Mouse (Mus musculus) lung, postnatal 0 days (tissue): ENCODE results near the gene Pglyrp1. TPM values are rescaled to one million over a fixed set of nuclear protein-coding genes. Genes with fewer than 3 reads are reported as not detected.

Source experiments
- ATAC-seq: fragments of 200-750 bp; cut with Nextera tagmentation; 2 replicates; pipeline ENCODE4 v1.8.0; 2017; ENCODE audit warnings: moderate library complexity
- DNase-seq: peaks from one replicate; pipeline ENCODE4 v3.0.0-alpha.2; 2016; ENCODE audit warnings: low spot score
- H3K27ac ChIP-seq: fragments of 300-500 bp; sonication (generic); 2 replicates; pipeline ENCODE4 v1.5.1; 2014; ENCODE audit warnings: antibody characterized with exemption, mild to moderate bottlenecking, low read length, mixed read lengths
- H3K27me3 ChIP-seq: fragments of 300-500 bp; sonication (generic); replicated peaks from 2 replicates; pipeline ENCODE4 v1.6.1; 2014; ENCODE audit warnings: low read length, mixed read lengths; ENCODE audit not compliant: insufficient read depth
- H3K36me3 ChIP-seq: fragments of 300-500 bp; sonication (generic); 2 replicates; pipeline ENCODE4 v1.6.1; 2014; ENCODE audit warnings: low read length, mixed read lengths; ENCODE audit not compliant: insufficient read depth
- H3K4me1 ChIP-seq: fragments of 300-500 bp; sonication (generic); 2 replicates; pipeline ENCODE4 v1.6.1; 2014; ENCODE audit warnings: antibody characterized with exemption, low read depth, low read length, mixed read lengths; ENCODE audit not compliant: insufficient read depth
- H3K4me2 ChIP-seq: fragments of 300-500 bp; sonication (generic); replicated peaks from 2 replicates; pipeline ENCODE4 v1.6.1; 2014; ENCODE audit warnings: low read depth, mild to moderate bottlenecking, low read length, moderate library complexity, mixed read lengths
- H3K4me3 ChIP-seq: fragments of 300-500 bp; sonication (generic); 2 replicates; pipeline ENCODE4 v1.5.1; 2014; ENCODE audit warnings: low read depth, low read length
- H3K9ac ChIP-seq: fragments of 300-500 bp; sonication (generic); replicated peaks from 2 replicates; pipeline ENCODE4 v1.6.1; 2014; ENCODE audit warnings: low read depth, mild to moderate bottlenecking
- H3K9me3 ChIP-seq: fragments of 300-500 bp; sonication (generic); 2 replicates; pipeline ENCODE4 v1.6.1; 2016; ENCODE audit warnings: low read length, mixed read lengths
- CTCF ChIP-seq: IDR thresholded peaks from 2 replicates; pipeline ENCODE4 v1.5.1; 2016; ENCODE audit warnings: antibody characterized with exemption, mild to moderate bottlenecking
- EP300 ChIP-seq: IDR thresholded peaks from 2 replicates; pipeline ENCODE4 v1.6.1; 2016; ENCODE audit warnings: antibody characterized with exemption, mild to moderate bottlenecking, control low read depth
- WGBS: fragments of 180-500 bp; shearing (Covaris S2); extraction: QIAGEN DNeasy Blood & Tissue Kit; methylation state at CpG from one replicate; pipeline ENCODE4 v1.1.7; 2014; 5-methylcytosine and 5-hydroxymethylcytosine counted together
- polyA plus RNA-seq: library from polyadenylated mRNA; unstranded; fragments of >200 nt; fragmentation: Nextera tagmentation; extraction: Ambion mirVana; gene quantifications from 2 replicates; pipeline ENCODE4 v1.2.1, GENCODE M21; 2015

Pglyrp1 gene
- polyA plus RNA-seq, 1 experiment from 2014 or later, result 51.1 TPM

DNA sequence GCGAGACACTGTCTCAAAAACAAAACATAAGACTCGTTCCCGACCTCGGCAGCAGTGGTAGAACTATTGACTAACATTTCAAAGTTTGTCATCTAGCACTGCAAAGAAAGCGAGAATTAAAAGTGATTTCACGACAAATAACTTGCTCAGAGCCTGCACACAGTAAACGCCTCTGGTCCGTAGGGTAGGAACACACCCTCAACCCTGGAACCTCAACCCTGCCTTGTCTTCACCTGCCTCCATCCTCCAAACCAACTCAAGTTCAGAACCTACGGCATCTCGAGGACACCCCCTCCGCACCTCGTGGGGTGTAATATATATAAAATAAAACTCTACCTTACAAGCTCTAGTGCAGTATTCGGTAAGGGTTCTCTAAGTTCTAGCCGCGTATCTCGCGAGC, 38.7 kb downstream of the Pglyrp1 start:
- Histone ChIP-seq H3K9me3 (no peaks in the 10 kb centered on the region), H3K27ac (no peak overlapping the region), H3K4me2 (peak overlapping the region; percentile 67), H3K27me3 (no peaks in the 10 kb centered on the region), H3K36me3 (no peaks in the 10 kb centered on the region; the same call in 1 of the 2 replicates), H3K4me3 (peak overlapping the region; percentile 66), H3K9ac (peak overlapping the region; percentile 56), H3K4me1 (peaks cover 6% of the 10 kb centered on the region; the same call in 1 of the 2 replicates)
- ATAC-seq (peak; percentile 14; the same call in 1 of the 2 replicates), DNase-seq (no peak)
- 5% methylated on average over 17 of the region's 17 CpGs for WGBS
- no peak for TF ChIP-seq CTCF
- no peak for TF ChIP-seq EP300

DNA sequence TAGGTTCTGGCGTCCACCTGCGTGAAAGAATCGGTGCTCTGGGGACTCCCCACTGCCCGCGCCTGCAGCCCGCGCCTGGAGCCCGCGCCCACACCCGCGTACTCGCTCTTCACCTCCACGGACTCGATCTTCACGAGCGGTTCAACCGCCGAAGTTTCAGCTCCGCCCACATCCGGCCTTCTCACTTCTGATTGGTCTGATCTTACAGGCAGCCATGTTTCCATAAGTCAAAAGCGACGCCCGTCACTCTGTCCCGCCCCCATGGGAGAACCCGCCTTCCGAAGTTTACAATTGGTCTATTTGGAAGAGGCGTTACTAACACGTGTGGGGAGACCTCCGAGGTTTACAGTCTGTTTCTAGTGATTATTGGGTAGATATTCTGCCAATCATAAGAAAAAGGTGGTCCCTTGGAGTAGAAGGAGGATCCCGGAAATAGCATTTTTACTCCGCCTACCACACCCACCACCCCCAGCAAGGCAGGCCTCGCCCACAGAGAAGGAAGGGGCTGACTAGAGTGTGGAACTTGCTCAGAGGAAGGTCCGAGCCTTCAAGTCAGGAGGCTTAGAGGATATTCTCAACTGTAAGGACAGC, 39.2 kb downstream of the Pglyrp1 start, which contains the start of gene Ccdc61:
Gene Ccdc61 (minus strand): TSS at position 175 of the 591 bp plus-strand sequence.
- Histone ChIP-seq H3K27ac (no peak within 1 kb of the TSS), H3K4me3 (peak within 1 kb of the TSS; percentile 66)

DNA sequence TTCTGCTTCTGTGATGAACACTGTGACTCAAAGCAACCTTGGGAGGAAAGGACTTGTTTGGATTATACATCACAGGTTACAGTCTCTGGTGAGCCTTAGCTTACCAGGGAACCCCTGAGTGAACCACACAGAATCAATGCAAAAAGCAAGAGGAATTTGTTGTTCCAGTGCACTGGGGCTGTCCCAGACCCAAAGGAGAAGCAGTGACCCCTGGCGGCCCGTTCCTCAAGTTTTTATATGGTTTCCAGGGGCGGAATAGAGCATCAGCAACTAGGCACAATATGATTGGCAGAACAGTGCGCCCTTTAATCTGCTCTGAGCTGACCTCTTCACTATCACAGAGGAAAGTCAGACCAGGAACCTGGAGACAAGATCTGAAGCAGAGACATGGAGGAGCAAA, 45.1 kb downstream of the Pglyrp1 start:
- Histone ChIP-seq H3K4me3 (no peak overlapping the region), H3K4me2 (no peak overlapping the region), H3K36me3 (no peaks in the 10 kb centered on the region), H3K4me1 (no peaks in the 10 kb centered on the region), H3K27ac (no peak overlapping the region), H3K9ac (no peak overlapping the region), H3K27me3 (no peaks in the 10 kb centered on the region), H3K9me3 (no peaks in the 10 kb centered on the region)
- DNase-seq (no peak), ATAC-seq (no peak)
- 69% methylated on average over 4 of the region's 4 CpGs for WGBS
- TF ChIP-seq CTCF (peak; percentile 19; the same call in 1 of the 2 replicates), EP300 (no peak)

More for the DNA sequence above, 39.2 kb downstream of the Pglyrp1 start, which contains the start of gene Ccdc61:
- ATAC-seq (peak; percentile 100), DNase-seq (peak; percentile 99)
- H3K27me3 ChIP-seq, result no peaks in the 10 kb centered on the region
- H3K36me3 ChIP-seq, result no peaks in the 10 kb centered on the region; the same call in 1 of the 2 replicates
- TF ChIP-seq CTCF (no peak), EP300 (peak; percentile 68)
- H3K4me1 ChIP-seq, result peaks cover 6% of the 10 kb centered on the region; the same call in 1 of the 2 replicates
- H3K4me2 ChIP-seq, result peak within 1 kb of the TSS; percentile 67
- H3K9me3 ChIP-seq, result no peaks in the 10 kb centered on the region
- WGBS, result 1% methylated on average over 33 of the region's 33 CpGs
- peak within 1 kb of the TSS; percentile 56 for H3K9ac ChIP-seq

DNA sequence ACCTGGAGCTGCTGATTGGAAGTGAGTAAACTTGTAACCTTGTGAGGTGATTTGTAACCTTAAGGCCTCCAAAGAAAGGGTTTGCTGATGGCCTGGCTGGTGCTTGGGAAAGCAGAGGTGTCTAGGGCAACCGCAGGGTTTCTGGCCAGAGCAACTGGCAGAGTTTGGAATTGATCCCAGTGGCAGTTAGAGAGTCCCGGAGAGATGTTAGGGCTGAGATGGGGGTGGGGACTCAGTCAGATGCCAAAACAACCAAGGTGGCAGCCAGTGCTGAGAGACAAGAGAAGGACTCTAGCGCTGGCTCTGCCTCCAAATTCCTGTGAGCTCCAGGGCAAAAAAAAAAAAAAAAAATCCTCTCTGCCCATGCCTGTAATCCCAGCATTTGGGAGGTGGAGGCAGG, 46.8 kb downstream of the Pglyrp1 start:
- no peaks in the 10 kb centered on the region for H3K36me3 ChIP-seq
- no peak overlapping the region for H3K9ac ChIP-seq
- no peak overlapping the region for H3K27ac ChIP-seq
- ATAC-seq (no peak), DNase-seq (no peak)
- no peaks in the 10 kb centered on the region for H3K27me3 ChIP-seq
- WGBS, result 43% methylated on average over 3 of the region's 3 CpGs
- no peaks in the 10 kb centered on the region for H3K9me3 ChIP-seq
- H3K4me3 ChIP-seq, result no peak overlapping the region
- no peaks in the 10 kb centered on the region for H3K4me1 ChIP-seq
- H3K4me2 ChIP-seq, result no peak overlapping the region
- TF ChIP-seq CTCF (no peak), EP300 (no peak)

DNA sequence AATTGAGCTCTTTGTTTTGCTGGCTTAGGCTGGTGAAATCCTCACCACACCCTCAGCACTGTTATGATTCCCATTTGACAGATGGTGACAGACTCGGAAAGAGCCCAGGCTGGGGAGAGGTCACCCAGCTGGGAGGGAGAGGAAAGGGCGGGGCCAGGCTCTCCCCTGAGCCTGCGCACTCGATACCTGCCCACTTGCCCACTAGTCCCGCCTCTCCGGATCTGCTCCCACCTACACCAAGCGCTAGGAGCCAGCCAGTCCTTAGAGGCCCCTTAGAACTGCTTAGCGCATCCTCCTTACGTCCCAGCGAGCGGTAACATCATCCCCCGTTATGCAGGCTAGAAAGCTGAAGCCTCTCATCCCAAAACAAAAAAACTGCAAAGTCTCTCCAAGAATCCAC, 49.9 kb downstream of the Pglyrp1 start:
- Histone ChIP-seq H3K9ac (no peak overlapping the region), H3K4me3 (no peak overlapping the region), H3K9me3 (no peaks in the 10 kb centered on the region), H3K4me1 (peaks cover 3% of the 10 kb centered on the region; the same call in 1 of the 2 replicates), H3K36me3 (no peaks in the 10 kb centered on the region), H3K4me2 (no peak overlapping the region), H3K27me3 (peaks cover 13% of the 10 kb centered on the region), H3K27ac (no peak overlapping the region)
- peak; percentile 84 for ATAC-seq
- peak; percentile 70 for DNase-seq
- WGBS, result under 1% methylated on average over 11 of the region's 12 CpGs
- TF ChIP-seq EP300 (no peak), CTCF (no peak)

DNA sequence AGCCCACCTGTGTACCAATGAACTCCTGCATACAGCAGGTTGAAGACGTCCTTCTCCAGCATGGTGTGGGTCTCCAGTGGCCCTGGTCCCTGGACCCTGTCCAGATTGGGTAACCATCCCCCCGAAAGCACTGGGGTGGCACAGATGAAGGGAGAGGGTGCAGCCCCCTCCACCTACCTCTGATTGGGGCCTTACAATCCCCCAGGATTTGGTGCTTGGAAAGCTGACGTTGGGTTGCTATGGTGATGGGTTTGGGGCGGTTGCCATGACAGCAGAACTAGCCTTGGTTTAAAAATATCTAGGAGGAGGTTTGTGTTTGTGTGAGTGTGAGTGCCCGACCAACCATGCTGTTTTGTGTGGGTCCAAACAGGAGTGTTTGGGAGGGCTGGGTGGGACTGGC, 51.7 kb downstream of the Pglyrp1 start:
- ATAC-seq (no peak), DNase-seq (no peak)
- H3K4me3 ChIP-seq, result no peak overlapping the region
- H3K36me3 ChIP-seq, result no peaks in the 10 kb centered on the region
- H3K4me1 ChIP-seq, result peaks cover 3% of the 10 kb centered on the region; the same call in 1 of the 2 replicates
- no peak overlapping the region for H3K27ac ChIP-seq
- no peak overlapping the region for H3K4me2 ChIP-seq
- H3K9ac ChIP-seq, result no peak overlapping the region
- no peaks in the 10 kb centered on the region for H3K9me3 ChIP-seq
- no peak for TF ChIP-seq EP300
- no peak for TF ChIP-seq CTCF
- 40% methylated on average over 5 of the region's 5 CpGs for WGBS
- peaks cover 13% of the 10 kb centered on the region for H3K27me3 ChIP-seq
